Mouse (Mus musculus) T-helper 17 cell (primary cell): Measurements from ENCODE around the gene Tceanc.

Source experiments
- in situ Hi-C, 2 experiments: fragments of 300-600 bp; cut with MboI, MseI; formaldehyde crosslinking; loops; 1 replicate in 1 of 2; 2 replicates in 1 of 2; pipeline ENCODE4 v1.15.1; 2025; ENCODE audit warnings: high pct_unique_total_duplicates in 2 of 2

Tceanc gene

DNA sequence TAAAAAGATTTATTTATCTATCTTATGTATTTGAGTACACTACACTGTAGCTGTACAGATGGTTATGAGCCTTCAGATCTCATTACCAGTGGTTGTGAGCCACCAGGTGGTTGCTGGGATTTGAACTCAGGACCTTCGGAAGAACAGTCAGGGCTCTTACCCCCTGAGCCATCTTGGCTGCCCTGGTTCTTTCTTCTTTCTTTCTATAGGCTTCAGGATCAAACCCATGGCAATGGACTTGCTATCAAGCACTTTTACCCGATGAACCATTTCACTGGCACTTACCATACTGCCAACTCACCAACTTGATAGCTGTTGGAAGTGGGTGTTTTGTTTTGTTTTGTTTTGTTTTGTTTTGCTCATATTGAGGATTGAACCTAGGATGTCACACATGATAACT, 23.3 kb downstream of the Tceanc start:
- in situ Hi-C loops, result no loop called here

DNA sequence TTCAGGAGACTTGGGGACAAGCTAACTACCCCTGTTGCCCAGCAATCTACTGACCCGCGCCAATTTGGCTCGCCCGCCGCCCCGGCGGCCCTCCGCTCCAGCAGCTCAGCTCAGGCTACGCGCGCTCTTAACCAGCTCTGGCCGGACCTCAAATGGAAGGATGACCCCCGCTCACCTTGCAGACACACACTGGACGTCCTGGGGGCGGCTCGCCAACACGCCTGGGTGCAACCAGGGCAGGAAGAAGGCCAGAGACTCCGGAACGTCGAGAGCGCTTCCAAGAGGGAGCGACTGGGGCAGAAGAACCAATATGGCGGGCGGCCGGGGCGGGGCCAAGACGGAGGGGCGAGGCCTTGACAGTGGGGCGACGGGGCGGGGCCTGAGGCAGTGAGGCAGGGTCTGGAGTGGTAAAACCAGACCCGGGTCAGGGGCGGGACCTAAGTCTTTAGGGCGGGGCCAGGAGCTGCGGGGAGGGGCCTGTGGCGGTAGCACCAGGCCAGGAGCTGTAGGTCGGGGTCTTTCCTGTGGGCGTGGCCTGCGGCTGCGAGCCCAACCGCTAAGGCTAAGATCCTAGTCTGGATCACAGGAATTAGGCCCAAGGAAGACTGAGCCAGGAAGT, 38.9 kb downstream of the Tceanc start, which contains the start of gene Rab9:
TSS of gene Rab9 (minus strand) at position 503 of the 619 bp plus-strand sequence.
- in situ Hi-C loops, result loop anchor here in 1 of 2 experiments (10.0 kb wide), 1 partner anchor 175 kb away; no protein-coding TSS in a partner anchor

DNA sequence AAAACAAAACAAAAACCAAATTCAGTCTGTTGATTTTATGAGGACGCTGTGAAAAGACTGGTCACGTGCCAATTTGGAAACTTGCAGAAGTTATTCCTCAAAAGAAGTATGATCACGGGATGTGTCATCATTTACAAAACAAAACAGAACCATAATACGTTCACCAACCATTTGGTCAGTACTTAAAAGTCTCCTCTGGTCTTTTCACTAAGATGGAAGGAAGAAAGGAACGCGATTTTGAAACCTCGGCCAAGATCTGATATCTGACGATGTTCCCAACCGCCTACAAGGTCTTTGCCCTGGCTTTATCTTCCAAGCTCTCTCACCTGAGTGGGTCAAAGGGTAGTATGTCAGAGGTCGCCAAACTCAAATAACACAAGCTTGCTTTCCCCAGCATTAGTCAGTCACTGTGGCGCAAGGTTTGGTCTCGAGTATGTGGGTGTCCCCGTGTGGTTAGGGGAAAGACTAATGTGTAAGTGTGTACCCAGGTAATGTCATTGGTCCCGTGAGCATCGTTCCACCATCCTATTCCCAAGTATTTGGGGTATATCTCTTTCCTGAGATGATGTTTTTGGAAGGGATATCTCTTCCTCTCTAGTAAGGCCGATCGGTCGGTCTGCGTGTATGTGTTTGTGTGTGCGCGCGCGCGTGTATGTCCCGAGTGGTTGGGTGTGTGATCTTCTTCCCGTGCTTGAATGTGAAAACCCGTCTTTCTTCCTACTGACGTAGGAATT, 39.6 kb downstream of the Tceanc start:
- in situ Hi-C loops, result loop anchor here in 1 of 2 experiments (10.0 kb wide), 1 partner anchor 176 kb away; no protein-coding TSS in a partner anchor

DNA sequence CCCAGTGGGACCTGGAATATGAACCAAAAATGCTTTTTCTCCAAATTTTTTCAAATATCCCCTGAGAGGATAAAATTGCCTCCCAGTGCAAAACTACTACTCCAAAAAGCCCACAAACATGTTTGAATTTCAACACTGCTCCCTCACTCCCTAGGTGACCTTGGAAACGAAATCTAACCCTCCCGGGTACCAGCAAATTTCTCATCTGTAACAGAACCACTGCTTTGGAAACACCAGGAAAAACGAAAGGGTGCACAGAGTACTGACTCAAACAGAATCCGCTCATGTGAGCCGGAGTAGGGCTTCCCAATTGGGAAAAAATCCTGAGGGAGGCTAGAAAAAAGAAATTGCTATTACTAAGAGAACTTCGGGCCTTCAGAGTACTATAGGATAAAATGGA, 41.0 kb downstream of the Tceanc start:
- in situ Hi-C loops, result loop anchor here in 1 of 2 experiments (10.0 kb wide), 1 partner anchor 177 kb away; no protein-coding TSS in a partner anchor

DNA sequence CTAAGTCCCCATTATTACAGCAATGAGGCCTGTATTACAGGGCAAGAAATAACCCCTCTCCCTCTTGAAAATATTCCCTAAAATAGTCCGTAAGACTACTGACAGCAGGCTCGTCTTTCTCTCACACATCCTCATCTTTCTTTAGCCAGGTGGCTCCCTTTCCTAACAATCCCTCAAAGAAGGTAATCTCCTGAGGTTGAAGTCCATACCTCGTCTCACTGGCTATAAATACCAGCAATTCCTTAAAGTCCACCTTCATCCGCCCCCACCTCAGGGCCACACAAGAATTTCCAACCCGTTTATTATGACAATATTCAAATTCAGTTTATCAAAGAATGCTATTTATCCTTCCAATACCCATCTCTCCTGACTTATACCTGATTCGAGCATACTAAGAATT, 45.8 kb downstream of the Tceanc start:
- in situ Hi-C loops, result loop anchor here in 1 of 2 experiments (10.0 to 25.0 kb wide), 2 partner anchors 182 to 765 kb away; no protein-coding TSS in a partner anchor

DNA sequence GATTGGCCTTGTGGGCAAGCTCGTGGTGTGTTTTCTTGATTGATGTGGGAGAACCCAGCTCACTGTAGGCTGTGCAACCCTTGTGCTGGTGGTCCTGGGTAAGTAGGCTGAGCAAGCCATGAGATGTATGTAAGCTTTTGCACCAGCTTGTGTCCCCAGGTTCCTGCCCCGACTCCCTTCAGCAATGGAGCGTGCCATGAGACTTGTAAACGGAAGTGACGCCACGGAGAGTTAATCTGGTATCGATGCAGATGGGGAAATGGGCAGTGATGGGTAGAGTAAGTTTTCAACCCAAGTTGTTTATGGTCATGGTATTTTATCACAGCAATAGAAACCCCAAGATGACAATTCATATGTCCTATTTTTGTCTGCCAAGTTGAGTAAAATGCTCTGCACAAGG, 50.0 kb downstream of the Tceanc start:
- in situ Hi-C loops, result loop anchor here in 1 of 2 experiments (25.0 kb wide), 1 partner anchor 769 kb away; no protein-coding TSS in a partner anchor

DNA sequence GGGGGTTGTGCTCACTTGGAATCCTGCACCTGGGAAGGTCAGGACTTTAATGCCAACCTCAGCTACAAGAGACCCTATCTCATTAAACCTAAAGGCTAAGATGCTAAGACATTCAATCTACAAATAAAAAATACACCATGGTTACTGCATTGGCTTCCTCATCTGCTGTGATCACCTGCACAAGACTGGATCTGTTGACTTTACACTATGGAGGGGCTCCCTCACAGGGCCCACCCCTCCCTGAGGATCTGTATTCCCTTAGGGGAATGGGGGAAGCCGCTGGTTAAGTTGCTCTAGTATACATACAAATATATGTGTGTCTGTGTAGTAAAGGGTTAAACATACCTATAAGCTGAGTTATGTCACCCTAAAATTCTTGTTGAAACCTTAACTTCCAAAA, 62.8 kb downstream of the Tceanc start:
- in situ Hi-C loops, result loop anchor here in 1 of 2 experiments (25.0 kb wide), 1 partner anchor 782 kb away; no protein-coding TSS in a partner anchor

DNA sequence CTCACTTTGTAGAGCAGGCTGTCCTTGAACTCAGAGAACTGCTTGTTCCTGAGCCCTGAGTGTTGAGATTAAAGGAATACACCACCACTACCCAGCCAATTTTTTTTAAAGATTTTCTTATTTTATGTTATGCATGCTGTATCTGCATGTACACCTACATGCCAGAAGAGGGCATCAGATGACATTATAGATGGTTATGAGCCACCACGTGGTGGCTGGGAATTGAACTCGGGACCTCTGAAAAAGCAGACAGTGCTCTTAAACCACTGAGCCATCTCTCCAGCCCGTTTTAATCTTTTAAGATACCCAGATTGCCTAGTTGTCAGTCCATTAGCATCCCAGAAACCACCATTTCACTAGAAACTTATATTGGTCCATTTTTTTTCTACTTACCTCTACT, 64.0 kb downstream of the Tceanc start:
- in situ Hi-C loops, result loop anchor here in 1 of 2 experiments (25.0 kb wide), 1 partner anchor 783 kb away; no protein-coding TSS in a partner anchor

DNA sequence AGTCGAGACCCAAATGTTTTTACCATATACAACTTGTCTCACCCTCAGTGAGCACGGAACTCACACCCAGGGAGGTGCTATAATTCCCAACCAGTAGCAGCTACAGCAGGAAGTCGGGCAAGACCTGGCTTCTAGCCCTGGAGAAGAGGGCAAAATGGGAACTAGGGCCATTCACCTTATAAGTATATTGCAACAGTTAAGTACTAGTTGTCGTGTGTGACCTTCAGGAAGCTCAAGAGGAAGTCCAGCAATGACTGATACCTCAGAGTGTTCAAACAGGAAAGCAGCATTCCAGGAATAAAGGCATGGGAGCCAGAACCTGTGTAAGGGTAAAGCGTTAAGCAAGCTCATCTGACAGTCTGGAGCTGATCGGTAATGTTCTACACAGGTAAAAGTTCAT, 64.8 kb downstream of the Tceanc start:
- in situ Hi-C loops, result loop anchor here in 1 of 2 experiments (25.0 kb wide), 1 partner anchor 784 kb away; no protein-coding TSS in a partner anchor
